ENCODE assay signal across 17 mouse cellular contexts in genomic region chr2:145326544-145326943, GRCm38 (mm10).
DNase-seq lines count a peak whose midpoint lies in the region; ATAC-seq and TF ChIP-seq lines count a peak whose summit lies in the region.
"Had no signal": no experiment of that assay in that cellular context is flagged by ENCODE, and none has a peak within 500 bp of the region (broad histone marks: within the 10 kb centered on the region; RNA-seq: fewer than 3 reads in every experiment).

No protein-coding gene starts in this region.

- H3K27me3 ChIP-seq in hindbrain, embryonic 16.5 days (replicated peaks; ENCODE audit: control insufficient read depth, insufficient read depth, low read length), result no peaks in the 10 kb centered on the region
- H3K27me3 ChIP-seq in hindbrain, embryonic 11.5 days (ENCODE audit: control insufficient read depth, insufficient read depth, low read length), result no peaks in the 10 kb centered on the region
- no peaks in the 10 kb centered on the region for H3K27me3 ChIP-seq in kidney, embryonic 15.5 days
- no peaks in the 10 kb centered on the region for H3K27me3 ChIP-seq in kidney, postnatal 0 days (ENCODE audit: insufficient read depth, low read length)
- no peaks in the 10 kb centered on the region for H3K27me3 ChIP-seq in kidney, adult 2 months (replicated peaks; ENCODE audit: control insufficient read depth, insufficient read depth, low read length)
- H3K27me3 ChIP-seq: embryonic facial prominence, embryonic 12.5 days; forebrain, embryonic 13.5 days; forebrain, embryonic 15.5 days; Patski had no signal

- H3K4me3 ChIP-seq in hindbrain, embryonic 16.5 days (ENCODE audit: low read length), result no peak overlapping the region
- no peak overlapping the region for H3K4me3 ChIP-seq in hindbrain, embryonic 11.5 days (ENCODE audit: low read depth, low read length)
- H3K4me3 ChIP-seq in kidney, embryonic 15.5 days (replicated peaks), result no peak overlapping the region
- H3K4me3 ChIP-seq in kidney, postnatal 0 days (replicated peaks; ENCODE audit: low read depth, low read length), result no peak overlapping the region
- H3K4me3 ChIP-seq in kidney, adult 2 months (ENCODE audit: insufficient read depth, low read depth, low read length), result no peak overlapping the region
- H3K4me3 ChIP-seq: embryonic facial prominence, embryonic 10.5 days; embryonic facial prominence, embryonic 12.5 days; forebrain, embryonic 13.5 days; forebrain, embryonic 15.5 days had no signal

- no peaks in the 10 kb centered on the region for H3K36me3 ChIP-seq in hindbrain, embryonic 16.5 days (ENCODE audit: control insufficient read depth, insufficient read depth, low read length)
- H3K36me3 ChIP-seq in hindbrain, embryonic 11.5 days (ENCODE audit: control insufficient read depth, insufficient read depth, low read length), result no peaks in the 10 kb centered on the region
- H3K36me3 ChIP-seq in kidney, embryonic 15.5 days, result no peaks in the 10 kb centered on the region
- no peaks in the 10 kb centered on the region for H3K36me3 ChIP-seq in kidney, postnatal 0 days (ENCODE audit: insufficient read depth, low read length)
- no peaks in the 10 kb centered on the region for H3K36me3 ChIP-seq in kidney, adult 2 months (ENCODE audit: control insufficient read depth, insufficient read depth, low read length)
- H3K36me3 ChIP-seq: embryonic facial prominence, embryonic 10.5 days; embryonic facial prominence, embryonic 12.5 days; forebrain, embryonic 15.5 days had no signal

- H3K4me1 ChIP-seq in hindbrain, embryonic 16.5 days (ENCODE audit: control insufficient read depth, insufficient read depth, low read depth, low read length), result no peaks in the 10 kb centered on the region
- no peaks in the 10 kb centered on the region for H3K4me1 ChIP-seq in hindbrain, embryonic 11.5 days (replicated peaks; ENCODE audit: control insufficient read depth, insufficient read depth, low read length)
- peaks cover 11% of the 10 kb centered on the region; the same call in 1 of the 2 replicates for H3K4me1 ChIP-seq in kidney, embryonic 15.5 days
- no peaks in the 10 kb centered on the region for H3K4me1 ChIP-seq in kidney, postnatal 0 days (replicated peaks; ENCODE audit: insufficient read depth, low read length)
- no peaks in the 10 kb centered on the region for H3K4me1 ChIP-seq in kidney, adult 2 months (ENCODE audit: control insufficient read depth, insufficient read depth, low read length)
- H3K4me1 ChIP-seq: embryonic facial prominence, embryonic 10.5 days; embryonic facial prominence, embryonic 12.5 days; forebrain, embryonic 13.5 days; forebrain, embryonic 15.5 days had no signal

- 0 out of 2 replicates have a peak, but pooled peaks have one; percentile 17 for ATAC-seq in hindbrain, embryonic 16.5 days
- no peak for ATAC-seq in hindbrain, embryonic 11.5 days (ENCODE audit: low FRiP score)
- peak; percentile 73 for ATAC-seq in kidney, embryonic 15.5 days (replicated peaks; ENCODE audit: low FRiP score)
- ATAC-seq in kidney, postnatal 0 days (replicated peaks; ENCODE audit: low FRiP score, low read depth), result peak; percentile 49; the same call in 1 of the 2 replicates
- ATAC-seq: activated CD4-positive, CD25-positive, alpha-beta regulatory T cell, adult 4 months; forebrain, embryonic 13.5 days; forebrain, embryonic 15.5 days; Patski had no signal

- WGBS in hindbrain, embryonic 16.5 days, result 88% methylated on average over 2 of the region's 2 CpGs
- 88% methylated on average over 2 of the region's 2 CpGs for WGBS in hindbrain, embryonic 11.5 days
- WGBS in kidney, embryonic 15.5 days, result 36% methylated on average over 2 of the region's 2 CpGs
- WGBS in kidney, postnatal 0 days, result 34% methylated on average over 2 of the region's 2 CpGs
- 31% methylated on average over 2 of the region's 2 CpGs for WGBS in kidney, adult 2 months

- H3K9me3 ChIP-seq in hindbrain, embryonic 16.5 days (ENCODE audit: control insufficient read depth, low read length), result no peaks in the 10 kb centered on the region
- no peaks in the 10 kb centered on the region for H3K9me3 ChIP-seq in hindbrain, embryonic 11.5 days (ENCODE audit: control insufficient read depth, low read length)
- no peaks in the 10 kb centered on the region for H3K9me3 ChIP-seq in kidney, embryonic 15.5 days (replicated peaks)
- H3K9me3 ChIP-seq in kidney, postnatal 0 days (replicated peaks; ENCODE audit: low read length), result no peaks in the 10 kb centered on the region
- H3K9me3 ChIP-seq: embryonic facial prominence, embryonic 10.5 days; embryonic facial prominence, embryonic 12.5 days; forebrain, embryonic 13.5 days; forebrain, embryonic 15.5 days had no signal

- DNase-seq in hindbrain, embryonic 11.5 days (ENCODE audit: low spot score), result no peak
- no peak for DNase-seq in kidney, postnatal 10 days
- no peak for DNase-seq in kidney, postnatal 0 days (ENCODE audit: low spot score)
- DNase-seq in kidney, adult 2 months, result no peak
- peak; percentile 26 for DNase-seq in Muller cell, postnatal 12 days (ENCODE audit: inconsistent ontology term)
- no peak for DNase-seq in right cerebral cortex, postnatal 4 days
- DNase-seq: adrenal gland, adult 8-10 months; adrenal gland, postnatal 14 days; adrenal gland, postnatal 36 days had no signal

- no peak for TF ChIP-seq POLR2A in kidney, adult 2 months (IDR thresholded peaks at IDR 0.05; ENCODE audit: low read depth, low read length)

- TF ChIP-seq CTCF in kidney, postnatal 0 days (IDR thresholded peaks at IDR 0.05; ENCODE audit: low read depth), result no peak
- no peak for TF ChIP-seq CTCF in kidney, adult 2 months (conservative IDR thresholded peaks at IDR 0.05; ENCODE audit: insufficient read depth, insufficient read length, low read depth, low read length)

- H3K27ac ChIP-seq in hindbrain, embryonic 16.5 days (ENCODE audit: low read depth, low read length), result no peak overlapping the region
- no peak overlapping the region for H3K27ac ChIP-seq in hindbrain, embryonic 11.5 days (ENCODE audit: low read depth, low read length)
- H3K27ac ChIP-seq in kidney, embryonic 15.5 days, result no peak overlapping the region
- H3K27ac ChIP-seq in kidney, postnatal 0 days, result no peak overlapping the region
- H3K27ac ChIP-seq in kidney, adult 2 months (ENCODE audit: insufficient read depth, low read depth, low read length), result no peak overlapping the region
- H3K27ac ChIP-seq: embryonic facial prominence, embryonic 10.5 days; embryonic facial prominence, embryonic 12.5 days; forebrain, embryonic 13.5 days; forebrain, embryonic 15.5 days had no signal

- no peak overlapping the region for H3K9ac ChIP-seq in hindbrain, embryonic 16.5 days (ENCODE audit: low read depth, low read length)
- H3K9ac ChIP-seq in hindbrain, embryonic 11.5 days (ENCODE audit: low read depth, low read length), result no peak overlapping the region
- no peak overlapping the region for H3K9ac ChIP-seq in kidney, embryonic 15.5 days
- H3K9ac ChIP-seq in kidney, postnatal 0 days (ENCODE audit: low read depth, low read length), result no peak overlapping the region
- H3K9ac ChIP-seq: embryonic facial prominence, embryonic 12.5 days; forebrain, embryonic 13.5 days; forebrain, embryonic 15.5 days had no signal

- no peak overlapping the region for H3K4me2 ChIP-seq in hindbrain, embryonic 16.5 days (ENCODE audit: low read length)
- H3K4me2 ChIP-seq in hindbrain, embryonic 11.5 days (replicated peaks; ENCODE audit: low read depth, low read length), result no peak overlapping the region
- H3K4me2 ChIP-seq in kidney, embryonic 15.5 days, result no peak overlapping the region
- H3K4me2 ChIP-seq in kidney, postnatal 0 days (ENCODE audit: low read length), result no peak overlapping the region
- H3K4me2 ChIP-seq: embryonic facial prominence, embryonic 12.5 days; forebrain, embryonic 13.5 days; forebrain, embryonic 15.5 days had no signal
